Mouse (Mus musculus) embryonic fibroblast, embryonic 13.5 days (primary cell): ENCODE data around the gene Glrp1.

ENCODE experiments used
- CTCF ChIP-seq: IDR thresholded peaks from 2 replicates; pipeline ENCODE4 v1.5.1; 2011; ENCODE audit warnings: mild to moderate bottlenecking, control low read depth, low read length, moderate library complexity, borderline replicate concordance; ENCODE audit not compliant: insufficient read depth
- POLR2A ChIP-seq: IDR thresholded peaks from 2 replicates; pipeline ENCODE4 v1.6.1; 2011; ENCODE audit warnings: low read depth, mild to moderate bottlenecking, control low read depth, low read length, moderate library complexity

DNA sequence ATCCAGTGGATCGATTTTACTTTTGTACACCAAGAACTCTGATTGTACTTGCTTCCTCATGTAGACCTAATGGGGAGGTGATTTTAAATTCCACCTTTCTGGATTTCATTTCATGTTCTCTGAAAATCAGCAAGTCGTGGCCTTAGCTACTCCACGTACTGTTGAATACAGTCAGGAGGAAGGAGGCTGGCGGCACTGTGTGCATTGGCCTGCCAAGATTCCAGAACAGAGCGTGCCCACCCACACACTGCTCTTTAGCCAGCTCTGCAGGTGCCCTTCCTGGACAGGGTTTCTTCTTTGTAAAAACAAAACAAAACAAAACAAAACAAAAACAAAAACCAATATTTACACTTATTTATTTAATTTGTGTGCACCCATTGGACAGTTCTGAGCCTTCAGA lies 2.7 kb downstream of the Glrp1 start:
- no peak for TF ChIP-seq POLR2A
- TF ChIP-seq CTCF = no peak
